Mouse (Mus musculus): ENCODE measurements around the gene Nfkb1.

Nfkb1 gene

DNA sequence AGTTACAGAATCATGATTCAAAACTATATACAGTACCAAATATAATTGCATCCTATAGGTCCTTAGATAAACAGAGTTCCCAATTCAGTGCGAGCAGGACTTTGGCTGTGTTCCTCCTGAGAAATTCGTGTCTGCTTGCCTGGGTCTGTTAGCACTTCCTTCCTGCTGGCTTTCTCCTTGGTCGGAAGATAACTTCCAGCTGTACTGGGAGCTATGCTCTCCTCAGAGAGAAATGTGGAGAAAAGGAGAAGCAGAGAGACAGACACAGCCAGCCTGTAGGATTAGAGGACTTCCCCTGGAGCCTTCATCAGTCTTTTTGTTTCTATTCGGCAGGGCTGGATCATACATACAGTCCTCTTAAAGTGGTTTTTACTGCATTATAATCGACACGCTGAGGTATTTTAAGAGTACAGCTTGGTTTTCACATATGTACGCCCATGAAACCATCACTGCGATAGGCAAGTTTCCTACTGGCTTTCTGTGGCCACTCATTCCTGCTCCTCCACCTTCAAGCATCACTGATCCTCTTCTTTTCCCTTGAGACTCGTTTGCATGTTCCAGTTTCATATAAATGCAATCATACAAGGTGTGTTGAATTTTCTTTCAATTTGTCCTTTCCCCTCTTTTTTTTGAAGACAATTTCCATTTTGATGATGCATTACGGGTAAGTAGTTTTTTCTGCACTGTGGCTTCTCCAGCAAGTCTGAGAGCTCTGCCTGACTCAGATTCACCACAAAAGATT lies 8.3 kb upstream of the Nfkb1 start:
- no peak for DNase-seq (ENCODE audit: low spot score)

DNA sequence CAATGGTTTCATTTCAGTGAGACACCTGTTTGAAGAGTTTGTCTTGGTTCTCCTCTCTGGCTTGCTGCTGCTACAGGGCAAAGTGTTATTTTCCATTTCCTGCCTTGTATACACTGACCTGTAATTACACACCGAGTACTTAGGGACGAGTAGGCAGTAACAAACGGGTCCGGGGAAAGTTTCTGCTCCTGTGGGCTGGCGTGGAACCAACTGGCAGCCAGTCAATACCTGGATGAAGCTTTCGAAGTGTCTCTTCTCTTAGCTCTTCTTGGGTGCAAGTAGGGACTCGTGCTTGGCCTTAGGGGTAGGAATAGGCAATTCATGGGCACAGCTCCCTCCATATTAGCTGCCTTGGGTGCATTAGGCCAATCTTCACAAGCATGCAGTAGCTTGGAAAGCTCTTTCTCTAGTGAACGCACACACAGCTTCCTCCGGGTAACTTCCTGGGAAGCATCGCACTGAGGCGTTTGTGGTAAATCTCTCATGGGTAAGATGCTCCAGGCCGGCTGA lies 7.2 kb upstream of the Nfkb1 start:
- no peak for DNase-seq (ENCODE audit: low spot score)

DNA sequence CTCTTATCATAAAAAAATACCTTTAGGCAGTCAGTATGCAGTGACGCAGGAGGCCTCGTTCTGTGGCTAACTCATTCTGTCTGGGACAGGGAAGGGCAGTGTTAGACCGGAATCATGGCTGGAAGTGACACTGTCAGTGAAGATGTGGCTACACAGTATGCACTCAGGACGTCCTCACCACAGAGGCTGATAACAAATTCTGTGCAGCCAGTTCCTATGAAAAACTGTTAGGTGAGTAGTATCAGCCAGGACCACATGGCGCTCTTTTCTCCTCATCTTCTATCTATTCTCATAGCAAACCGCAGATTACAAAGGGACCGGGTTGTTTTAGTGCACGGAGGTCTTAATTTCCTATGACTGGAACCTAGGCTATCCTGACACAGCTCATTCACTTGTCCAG lies 4.9 kb upstream of the Nfkb1 start:
- DNase-seq (ENCODE audit: low spot score), result no peak

DNA sequence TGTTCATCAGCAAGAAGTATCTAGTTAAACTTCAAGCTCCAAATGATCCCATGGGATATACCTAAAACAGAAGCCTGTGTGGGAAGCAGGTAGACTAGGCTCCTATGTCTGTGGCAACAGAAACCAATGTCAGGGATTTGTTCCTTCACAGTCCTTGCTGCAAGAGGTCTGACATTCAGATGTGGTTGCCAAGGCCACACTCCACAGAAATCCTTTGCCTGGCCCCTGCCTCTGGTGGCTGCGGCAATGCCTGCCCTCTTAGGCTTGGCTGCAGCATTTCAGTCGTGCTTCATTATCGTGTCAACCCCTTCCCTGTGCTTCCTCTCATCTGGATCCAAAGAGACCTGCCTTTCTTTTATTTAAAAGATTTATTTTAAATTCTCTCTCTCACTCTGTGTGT lies 1.7 kb upstream of the Nfkb1 start:
- no peak for DNase-seq (ENCODE audit: low spot score)

DNA sequence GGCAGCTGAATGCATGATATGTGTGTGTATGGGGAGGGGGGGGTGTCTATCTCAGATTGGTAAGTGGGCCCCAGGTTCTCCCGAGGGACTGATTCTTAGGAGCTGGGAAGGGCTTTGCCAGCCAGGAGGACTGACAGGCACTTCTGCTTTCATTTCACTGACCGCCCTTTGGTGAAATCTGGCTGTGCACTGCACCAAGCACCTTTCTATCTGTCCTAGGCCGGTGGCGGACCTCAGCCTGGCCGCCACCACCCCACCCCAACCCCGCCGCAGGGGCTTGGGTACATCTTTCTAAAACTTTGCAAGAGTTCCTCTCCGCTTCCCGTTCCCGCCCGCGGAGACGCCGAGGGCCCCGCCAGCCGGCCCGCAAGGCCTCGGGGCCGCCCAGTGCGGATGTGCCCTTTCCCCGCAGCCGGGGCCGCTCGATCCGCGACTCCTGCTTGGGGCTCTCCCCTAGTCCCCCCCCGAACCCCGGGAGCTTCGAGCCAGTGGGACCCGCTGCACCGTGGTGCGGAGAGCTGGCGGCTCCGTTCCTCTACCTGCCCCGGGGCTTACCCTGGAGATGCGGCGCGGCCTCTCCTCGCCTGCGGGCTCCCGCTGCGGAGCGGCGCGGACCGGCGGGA lies 668 bp downstream of the Nfkb1 start:
- peak; percentile 34 for DNase-seq (ENCODE audit: low spot score)

DNA sequence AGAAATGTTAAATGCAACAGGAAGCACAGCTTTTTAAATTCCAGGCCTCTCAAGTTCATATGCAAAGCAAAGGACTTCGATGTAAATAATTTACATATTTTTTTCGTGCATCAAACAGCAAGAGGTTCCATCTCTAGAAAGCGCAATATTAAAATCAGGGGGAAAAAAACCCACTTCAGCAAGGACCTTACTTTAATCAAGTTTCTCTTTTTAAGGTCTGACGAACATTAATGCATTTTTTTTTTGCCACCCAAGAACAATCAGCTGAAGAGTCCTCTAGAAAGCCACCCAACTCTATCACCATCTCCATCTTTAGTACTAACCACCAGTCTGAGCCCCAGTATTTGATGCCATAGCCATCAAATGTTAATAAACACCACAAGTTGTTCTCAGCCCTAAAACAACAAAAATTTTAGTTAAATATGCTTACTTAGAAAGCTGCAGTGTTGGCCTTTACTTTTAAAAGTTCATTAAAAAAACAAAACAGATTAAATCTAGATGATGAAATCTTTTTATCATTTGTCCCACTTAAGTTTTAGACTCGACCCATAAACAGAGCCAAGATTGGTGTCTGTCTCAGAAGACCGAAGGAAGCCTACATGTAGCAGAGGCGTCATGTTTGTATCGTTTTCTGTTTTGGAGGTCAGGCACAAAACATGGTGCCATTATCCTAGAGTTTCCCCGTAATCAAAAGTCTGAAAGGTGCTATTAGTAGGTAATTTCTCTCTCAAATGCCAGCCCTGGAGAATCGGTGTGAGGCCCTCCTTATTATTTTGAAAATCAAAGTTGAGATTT lies 1.4 kb downstream of the Nfkb1 start:
- no peak for DNase-seq (ENCODE audit: low spot score)

DNA sequence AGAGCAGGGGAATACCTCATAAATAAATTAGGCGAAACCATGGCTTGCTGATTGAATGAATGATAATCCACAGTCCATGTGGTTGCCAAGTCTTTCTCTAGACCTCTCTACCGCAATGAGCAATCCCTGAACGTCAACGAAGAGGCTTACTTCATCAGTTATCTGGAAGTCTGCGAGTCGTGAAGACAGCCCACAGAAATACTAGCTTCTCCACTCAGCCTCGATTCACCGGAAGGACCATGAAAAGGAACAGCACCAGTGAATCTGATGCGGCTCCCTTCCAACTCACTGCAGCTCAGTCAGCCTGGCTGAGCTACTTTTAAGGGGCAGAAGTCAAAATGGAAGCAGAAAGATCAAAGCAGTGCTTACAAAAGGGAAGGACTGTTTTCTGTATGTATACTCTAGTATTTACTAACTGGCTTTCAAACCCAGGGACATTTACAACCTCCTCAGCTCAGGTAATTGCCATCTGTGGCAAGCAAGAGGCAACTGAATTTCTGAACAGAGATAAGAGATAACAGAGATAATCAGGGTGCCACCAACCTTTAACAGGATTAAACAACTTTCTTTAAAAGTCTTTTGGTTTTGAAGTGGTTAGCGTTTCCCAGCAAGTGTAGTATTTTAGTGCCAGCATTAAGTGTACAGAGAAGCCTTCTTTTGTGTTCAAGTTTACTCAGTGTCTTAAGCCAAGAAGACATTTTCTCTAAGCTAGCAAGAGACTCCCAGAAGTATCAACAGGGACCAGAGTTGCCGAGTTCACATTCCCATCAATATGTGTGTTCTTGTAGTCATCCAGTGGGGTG lies 2.2 kb downstream of the Nfkb1 start:
- DNase-seq (ENCODE audit: low spot score), result no peak

DNA sequence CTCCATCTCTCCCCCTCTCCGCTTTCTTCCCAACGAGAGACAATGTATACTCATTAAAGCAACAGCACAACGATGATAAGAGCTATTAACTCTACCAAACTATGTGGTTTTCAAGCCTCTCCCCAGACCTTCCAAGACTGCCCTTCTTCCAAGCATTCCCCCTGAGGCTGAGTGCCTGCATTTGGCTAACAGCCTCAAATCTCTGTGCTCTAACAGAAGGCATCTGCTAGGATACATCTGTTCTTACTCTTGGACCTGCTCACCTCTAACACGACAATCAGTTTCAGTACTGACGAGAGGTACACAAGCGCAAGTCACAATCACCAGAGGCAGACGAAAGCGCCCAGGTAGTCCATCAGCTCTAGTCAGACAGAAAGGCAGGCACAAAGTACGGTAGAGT lies 3.4 kb downstream of the Nfkb1 start:
- no peak for DNase-seq (ENCODE audit: low spot score)

DNA sequence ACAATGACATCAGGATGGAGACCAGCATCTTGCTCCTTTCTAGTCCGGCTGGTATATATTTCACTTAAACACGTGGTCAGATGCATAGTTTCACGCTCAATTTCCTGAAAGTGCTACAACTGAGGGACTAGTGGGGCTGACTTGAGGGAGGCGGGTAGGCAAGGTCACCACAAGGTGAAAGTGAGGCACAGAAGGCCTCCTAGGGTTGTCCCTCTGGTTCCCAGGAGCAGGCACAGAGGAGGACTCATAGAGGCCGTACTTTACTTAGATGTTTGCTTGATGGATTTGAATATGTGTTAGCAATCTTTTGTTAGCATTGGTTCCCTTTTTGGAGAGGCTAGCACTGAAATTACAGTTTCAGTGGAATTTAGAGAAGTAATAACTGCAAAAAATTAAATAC lies 4.9 kb downstream of the Nfkb1 start:
- DNase-seq (ENCODE audit: low spot score), result no peak

DNA sequence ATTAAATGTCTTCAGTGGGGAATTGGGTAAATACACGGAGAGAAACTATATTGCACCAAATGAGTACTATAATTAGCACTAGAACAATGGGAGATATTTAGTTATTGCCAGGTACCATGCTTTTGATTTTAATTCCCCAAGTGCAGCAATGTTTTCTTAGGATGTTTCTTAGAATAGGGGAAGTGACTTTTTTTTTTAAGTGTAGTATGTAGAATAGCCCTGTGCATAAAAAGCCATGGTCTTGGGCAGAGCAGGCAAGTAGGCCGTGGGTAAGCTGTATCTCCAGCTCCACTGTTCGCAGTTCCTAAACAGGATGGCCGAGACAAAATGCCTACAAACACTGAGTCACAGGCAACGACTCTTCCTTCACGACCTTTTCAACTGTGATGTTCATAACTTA lies 8.1 kb downstream of the Nfkb1 start:
- DNase-seq (ENCODE audit: low spot score), result no peak

DNA sequence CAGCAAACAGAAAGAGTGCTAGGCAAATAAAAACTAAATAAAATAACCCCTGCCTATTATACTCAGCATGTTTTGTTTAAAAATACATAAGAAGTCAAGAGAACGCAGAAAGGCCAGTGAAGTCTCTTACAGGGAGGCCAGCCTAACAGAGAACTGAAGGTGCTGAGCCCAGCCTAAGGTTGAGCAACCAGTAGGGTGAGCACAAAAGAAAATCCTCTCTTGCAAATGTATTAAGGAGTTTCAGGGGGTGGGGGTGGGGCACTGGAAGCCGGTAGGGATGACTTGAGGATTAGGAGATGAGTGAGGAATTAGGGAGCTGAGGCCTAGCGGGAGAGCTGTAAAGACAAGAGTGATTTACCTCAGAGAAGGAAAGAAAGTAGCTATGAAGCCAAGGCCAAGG lies 9.1 kb downstream of the Nfkb1 start:
- DNase-seq (ENCODE audit: low spot score), result no peak

DNA sequence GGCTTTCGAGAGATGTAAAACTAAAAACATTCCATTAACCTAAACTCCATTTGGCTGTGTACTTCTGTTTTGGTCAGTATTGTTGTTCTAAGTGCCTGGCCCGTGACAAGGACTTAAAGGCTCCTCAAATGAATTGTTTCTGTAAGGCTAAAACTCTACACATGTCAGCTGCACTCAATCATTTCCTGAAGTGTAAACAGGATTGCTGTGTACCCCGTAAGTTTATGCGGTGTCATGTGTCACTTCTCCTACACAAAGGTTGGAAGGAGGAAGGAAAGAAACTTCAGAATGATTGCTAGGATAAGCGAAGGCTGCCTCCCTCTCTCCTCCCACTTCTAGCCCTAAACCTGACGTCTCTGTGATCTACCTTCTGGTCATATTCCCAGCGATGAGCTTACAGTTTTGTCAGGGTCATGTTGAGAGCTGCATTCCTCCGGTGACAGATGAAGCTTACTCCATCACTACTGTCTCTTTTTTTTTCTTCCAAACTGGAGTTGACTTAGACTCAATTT lies 10.0 kb downstream of the Nfkb1 start:
- DNase-seq (ENCODE audit: low spot score), result no peak

DNA sequence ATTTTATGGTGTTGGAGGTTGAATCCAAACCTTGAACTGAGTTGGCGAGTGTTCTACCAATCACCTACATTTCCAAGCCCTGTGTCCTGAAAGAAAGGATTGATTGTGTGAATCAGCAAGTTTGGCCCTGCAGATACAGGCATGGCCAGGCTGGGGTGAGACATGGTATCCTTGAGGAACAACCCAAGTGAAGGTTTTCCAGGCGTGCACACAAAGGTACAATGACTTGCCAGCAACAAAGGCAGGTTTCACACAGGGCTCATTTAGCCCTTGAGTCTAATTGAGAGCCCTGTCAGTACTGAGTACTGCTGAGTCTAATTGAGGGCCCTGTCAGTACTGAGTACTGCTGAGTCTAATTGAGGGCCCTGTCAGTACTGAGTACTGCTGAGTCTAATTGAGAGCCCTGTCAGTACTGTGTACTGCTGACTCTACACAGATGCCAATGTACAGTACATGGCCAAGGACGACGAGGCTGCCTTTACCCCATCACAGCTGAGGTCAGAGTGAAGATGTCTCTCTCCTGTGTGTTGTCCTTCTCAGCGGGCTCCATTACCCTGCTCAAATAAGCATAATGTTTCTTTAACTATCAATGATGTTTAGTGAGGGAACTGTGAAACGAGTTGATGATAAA lies 11.0 kb downstream of the Nfkb1 start:
- no peak for DNase-seq (ENCODE audit: low spot score)

DNA sequence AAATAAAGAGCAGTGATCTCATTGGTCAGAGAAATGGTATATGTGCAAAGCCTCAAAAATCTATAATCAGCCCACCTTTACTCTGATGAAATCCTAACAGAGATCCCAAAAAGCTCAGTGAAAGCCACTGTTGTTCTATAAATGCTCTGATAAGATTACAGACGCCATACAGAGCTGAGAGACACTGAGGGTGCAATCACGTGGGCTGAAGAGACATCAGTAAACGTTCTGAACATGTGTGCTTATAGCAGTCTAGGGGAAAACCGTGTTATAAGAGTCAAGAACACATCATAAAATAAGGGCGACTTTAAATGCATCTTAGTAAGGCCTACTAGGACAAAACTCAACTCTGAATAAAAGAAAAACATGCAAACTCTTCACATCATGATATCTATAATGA lies 14.3 kb downstream of the Nfkb1 start:
- DNase-seq (ENCODE audit: low spot score), result no peak

DNA sequence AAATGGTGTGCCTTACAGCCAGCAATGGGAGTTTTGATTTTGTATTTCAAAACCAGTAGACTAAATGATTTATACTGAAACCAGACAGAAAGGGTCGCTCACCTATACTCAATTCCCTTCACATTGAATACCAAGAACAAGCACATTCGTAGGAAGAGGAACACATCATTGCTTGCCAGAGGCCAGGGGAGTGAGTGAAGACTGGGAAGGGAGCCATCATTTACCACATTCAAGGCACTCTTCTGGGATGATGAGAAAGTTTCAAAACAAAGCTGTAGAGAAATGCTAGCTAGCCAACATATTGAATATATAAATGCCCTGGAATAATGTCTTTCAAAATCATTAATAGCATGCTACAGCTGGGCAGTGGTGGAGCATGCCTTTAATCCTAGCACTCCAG lies 15.0 kb downstream of the Nfkb1 start:
- no peak for DNase-seq (ENCODE audit: low spot score)

DNA sequence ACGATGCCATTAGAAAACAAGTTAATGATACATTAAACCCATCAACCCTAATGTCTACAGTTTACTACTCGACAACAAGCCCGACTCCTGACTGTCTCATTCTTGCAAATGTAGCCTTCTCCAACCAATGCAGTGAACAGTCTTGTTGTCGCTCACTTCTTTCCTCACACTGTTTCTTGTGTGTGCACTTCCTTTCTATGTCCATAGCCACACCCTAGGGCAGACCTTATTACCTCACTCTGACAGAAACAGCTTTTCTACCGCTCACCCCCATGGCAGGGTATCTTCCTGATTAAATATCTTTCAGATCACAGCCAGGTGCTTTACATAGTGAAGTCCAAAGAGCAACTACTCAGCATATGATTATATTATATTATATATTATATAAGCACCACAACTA lies 15.9 kb downstream of the Nfkb1 start:
- DNase-seq (ENCODE audit: low spot score), result no peak

DNA sequence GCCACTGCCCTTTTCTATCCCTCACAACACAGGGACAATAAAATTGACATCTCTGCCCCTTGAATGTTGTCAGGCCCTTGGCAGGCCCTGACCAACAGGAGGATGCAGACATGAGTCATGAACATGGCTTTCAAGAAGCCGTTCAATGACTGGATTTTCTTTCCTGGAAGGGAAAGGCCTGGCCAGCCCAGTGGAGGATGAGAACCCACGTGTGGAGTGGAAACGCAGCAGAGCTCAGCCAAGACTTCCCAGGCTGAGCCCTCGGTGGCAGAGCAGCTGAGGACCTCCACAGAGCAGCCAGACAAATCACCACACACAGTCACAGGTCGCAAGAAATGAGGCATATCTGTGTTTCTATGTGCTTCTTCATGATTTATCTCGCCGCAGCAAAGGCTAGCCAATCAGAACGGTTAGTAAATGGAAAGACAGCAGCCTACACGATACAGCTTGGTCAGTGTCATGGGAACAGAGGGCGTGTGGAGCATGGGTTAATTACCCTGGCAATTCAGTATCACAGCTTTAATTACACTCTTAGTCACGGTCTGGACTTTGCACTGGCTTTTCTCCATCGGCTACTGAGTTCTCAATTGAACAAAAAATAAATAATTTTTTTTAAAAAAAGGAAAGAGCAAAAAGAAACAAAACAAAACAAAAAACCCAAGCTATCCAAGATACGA lies 16.5 kb downstream of the Nfkb1 start:
- no peak for DNase-seq (ENCODE audit: low spot score)

DNA sequence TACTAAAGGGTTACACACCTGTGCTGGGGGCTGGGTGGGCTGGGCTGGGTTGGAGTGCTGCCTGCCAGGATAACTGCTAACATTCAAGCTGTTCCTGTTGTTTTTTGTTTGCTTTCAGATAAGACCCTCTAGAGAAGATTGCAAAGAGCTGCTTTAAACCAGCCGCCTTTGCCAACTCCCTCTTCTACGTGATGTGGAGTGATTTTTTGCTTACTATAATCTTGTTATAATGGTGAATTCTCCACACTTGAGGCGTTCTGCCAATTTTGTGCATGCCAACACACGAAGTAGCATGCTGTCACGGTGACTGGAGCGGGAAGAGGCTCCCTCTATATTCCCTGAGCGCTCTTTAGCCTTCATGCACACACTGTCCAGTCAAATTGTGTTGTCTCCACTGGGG lies 17.7 kb downstream of the Nfkb1 start:
- peak; percentile 81 for DNase-seq (ENCODE audit: low spot score)

DNA sequence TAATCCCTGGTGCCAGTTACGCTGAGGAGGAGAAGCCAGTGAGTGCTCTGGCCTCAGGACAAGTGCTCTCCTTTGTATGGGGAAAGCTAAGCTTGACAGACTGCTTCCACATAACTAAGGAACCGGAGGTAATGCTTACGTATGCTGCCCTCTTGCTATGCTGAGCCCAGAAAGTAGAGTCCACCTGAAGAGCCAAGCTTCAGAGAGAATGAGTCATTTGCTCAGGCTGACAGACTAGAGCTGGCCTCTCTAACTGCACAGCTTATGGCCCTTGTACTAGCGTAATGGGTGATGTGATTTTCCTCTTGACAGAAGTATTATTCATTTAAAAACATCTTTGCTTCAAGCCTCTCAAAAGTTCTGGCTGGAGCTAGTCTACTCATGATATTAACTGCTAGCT lies 18.3 kb downstream of the Nfkb1 start:
- DNase-seq (ENCODE audit: low spot score), result peak; percentile 34

DNA sequence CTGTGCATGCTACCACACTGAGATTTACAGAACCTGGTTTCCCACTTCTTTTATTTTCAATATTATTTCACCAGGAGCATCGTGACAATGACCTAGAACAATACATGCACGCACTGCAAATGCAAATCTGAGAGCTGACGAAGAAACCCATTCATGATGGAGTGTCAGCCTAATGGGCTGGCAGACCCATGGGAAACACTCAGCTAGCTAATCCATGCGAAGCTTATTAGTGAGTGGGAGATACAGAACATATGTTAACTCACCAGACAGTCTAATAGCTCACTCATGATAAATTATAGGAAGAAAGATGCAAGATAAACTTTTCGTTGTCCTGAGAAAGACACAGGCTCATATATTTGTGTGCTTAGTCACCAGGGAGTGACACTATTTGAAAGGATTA lies 19.2 kb downstream of the Nfkb1 start:
- DNase-seq (ENCODE audit: low spot score), result no peak

DNA sequence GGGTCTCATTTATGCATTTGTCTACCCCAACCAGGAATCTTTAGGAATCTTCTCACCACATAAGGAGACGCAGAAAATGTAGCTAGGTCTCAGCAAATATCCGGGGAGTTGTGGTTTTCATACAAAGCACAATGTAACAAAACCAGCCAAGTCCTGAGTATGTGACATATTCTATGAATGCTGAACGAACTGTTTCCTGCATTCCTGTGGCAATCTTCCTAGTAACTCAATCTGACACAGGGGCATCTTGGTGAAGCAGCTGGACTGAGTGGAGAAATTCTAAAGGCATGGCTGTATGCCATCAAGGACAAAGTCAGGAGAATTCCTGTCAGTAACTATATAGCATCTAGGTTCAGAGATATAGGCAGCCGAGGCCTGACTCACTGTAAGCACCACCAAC lies 20.5 kb downstream of the Nfkb1 start:
- no peak for DNase-seq (ENCODE audit: low spot score)

All from lung, postnatal 25 days (tissue).